Mouse (Mus musculus) thymus, postnatal 36 days (tissue): ENCODE results near the gene Elmsan1.

Source experiments
- DNase-seq, 2 experiments: peaks; one replicate each; pipeline ENCODE4 v3.0.0; 2022; ENCODE audit warnings: mixed read lengths in 2 of 2

Elmsan1 gene

DNA sequence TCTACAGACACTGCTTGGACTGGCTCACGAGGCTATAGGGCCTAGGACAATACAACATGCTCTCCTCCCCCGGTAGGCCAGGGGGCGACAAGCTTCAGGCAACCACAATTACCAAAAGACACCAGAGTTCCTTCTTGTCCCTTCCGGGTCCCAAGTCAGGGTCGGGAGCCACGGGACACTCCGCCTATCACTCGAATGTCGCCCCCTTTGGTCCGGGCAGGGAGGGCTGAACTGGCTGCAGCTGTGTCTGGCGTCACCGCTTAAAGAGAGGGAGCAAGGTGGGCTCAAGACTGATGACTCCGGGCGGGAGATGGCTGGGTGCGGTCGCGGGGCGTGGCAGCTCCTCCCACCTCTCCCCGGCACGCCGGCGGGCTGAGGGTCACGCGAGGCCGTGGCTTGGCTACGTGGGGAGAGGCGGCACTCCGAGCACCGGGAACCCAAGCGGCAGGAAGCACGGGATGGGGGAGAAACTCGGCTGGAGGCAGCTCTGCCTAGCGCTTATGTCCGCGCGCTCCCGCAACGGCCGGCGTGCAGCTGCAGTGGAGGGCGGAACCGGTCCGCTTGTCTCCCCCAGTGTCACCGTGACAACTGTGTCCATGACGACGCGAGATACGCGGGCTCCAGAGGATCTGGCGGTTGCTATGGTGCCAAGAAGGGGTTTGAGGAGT lies 70.6 kb downstream of the Elmsan1 start, which contains the start of gene Pnma1:
Gene Pnma1 (minus strand): TSS at position 536 of the 668 bp plus-strand sequence.
- DNase-seq: peak; percentile 50 to 73

DNA sequence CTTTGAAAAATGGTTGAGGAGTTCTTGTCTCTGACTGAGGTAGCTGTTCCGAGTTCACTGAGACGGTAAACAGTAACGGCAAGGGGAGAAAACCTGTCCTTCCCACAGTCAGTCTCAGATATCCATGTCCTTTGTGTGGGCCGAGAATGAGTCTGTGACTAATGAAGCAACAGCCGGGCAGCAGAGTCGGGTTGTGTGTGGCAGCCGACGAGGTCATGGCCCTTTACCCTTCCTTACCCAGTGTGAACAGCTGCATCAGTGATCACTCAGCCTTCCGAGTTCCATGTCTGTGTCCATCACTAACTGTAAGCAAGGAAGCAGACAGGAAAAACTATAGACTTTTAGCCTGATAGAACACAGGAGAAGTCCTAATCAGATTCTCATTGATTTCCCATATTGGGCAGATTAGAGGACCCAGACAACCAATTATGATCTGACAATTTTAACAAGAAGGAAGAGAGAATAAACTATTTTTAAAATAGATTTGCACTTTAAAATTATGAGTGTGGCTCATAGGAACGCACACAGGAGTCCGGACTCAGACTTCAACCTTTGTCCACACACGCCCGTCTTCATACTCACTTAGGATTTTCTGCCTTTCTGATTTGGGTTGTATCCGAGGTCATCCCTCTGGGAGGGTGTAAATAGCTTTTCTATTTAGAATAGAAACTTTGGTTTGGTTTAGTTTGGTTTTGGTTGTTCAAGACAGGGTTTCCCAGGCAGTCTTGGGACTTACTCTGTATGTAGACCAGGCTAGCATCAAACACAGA lies 76.2 kb downstream of the Elmsan1 start:
- DNase-seq: no peak

DNA sequence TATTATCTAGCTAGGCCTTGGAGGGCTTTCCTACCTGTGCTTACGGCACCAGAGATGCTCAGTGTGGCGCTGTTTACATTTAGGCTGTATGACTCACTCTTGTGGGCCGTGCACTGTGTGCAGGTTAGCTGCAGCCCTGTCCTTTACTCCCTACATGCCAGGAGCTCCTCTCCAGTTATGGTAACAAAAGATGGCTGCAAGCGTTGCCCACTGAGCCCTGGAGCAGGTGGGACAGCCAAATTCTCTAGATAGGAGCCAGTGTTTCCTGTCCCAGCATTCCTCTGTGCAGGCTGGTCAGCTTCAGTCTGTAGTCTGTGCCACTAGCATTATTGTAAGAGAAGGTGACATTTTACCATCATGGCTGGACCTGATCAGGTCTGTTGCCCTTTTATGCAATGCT lies 77.4 kb downstream of the Elmsan1 start:
- no peak for DNase-seq

DNA sequence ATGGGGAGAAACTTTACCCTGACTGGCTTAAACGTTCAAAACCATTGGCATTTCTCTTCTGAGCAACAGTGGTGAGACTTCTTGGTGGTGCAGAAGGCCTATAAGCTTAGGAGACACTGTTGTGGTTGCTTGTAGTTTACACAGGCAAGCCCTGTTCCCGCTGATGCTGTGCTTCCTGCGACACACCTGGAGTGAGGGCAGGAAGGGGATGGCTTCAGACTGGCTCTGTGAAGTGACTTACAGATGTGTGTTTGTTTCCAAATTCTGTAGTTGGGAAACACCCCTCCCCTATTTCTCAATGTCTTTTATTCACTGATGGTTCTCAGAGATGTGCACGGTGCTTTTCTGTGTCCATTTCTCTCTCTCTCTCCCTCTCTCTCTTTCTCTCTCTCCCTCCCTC lies 78.5 kb downstream of the Elmsan1 start:
- DNase-seq: no peak

DNA sequence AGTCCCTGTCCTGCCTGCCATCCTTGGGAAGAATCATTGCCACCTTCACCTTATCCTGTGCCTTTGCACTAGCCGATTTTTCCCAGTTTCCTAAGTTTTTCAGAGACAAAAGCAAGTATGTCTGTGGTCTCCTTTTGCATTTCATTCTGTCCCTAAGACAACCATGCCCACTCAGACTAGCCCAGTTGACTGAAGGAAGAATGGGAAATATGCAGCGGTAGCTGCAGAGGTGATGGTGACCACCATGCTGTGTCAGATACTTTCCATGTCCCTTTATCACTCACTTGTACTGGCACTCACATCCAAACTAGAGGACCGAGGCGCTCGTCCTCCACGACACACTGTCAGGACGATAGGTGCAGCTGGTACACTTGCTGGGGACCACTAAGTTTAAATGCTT lies 81.5 kb downstream of the Elmsan1 start:
- no peak for DNase-seq

DNA sequence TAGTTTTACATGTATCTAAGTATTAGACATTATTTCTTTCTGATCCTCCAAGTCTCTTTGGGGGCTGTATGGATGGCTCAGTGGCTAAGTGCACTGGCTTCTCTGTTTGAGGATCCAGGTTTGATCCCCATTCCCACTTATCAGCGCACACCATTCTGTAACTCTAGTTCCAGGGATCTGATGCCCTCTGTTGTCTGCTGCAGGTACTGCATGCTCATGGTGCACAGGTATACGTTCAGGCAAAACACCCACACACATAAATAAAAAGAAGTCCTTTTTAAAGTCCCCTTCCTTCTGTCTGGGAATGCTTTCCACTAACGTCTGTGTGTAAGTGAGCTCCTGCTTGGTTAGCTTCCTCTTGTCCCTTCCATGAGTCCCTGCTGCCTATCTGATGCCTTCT lies 86.4 kb downstream of the Elmsan1 start:
- peak in 1 of 2 experiments; percentile 41 for DNase-seq

DNA sequence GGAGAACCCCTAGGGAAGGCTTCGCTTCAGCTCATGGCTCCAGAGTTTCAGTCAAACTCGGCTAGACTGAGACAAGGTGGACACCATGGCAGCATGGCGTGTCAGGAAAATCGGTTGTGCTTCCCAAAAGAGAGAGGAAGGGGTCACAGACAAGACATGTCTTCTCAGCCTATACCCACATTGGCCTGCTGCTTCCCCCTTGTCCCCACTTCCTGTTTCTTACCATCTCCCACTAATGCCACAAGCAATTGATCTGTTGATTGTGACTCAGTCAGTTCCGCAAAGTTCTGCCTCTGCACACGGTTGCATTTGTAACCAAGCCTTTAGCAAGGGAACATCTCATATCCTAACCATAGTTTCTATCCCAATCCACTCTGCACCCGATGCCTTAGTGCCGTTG lies 88.8 kb downstream of the Elmsan1 start:
- DNase-seq: no peak

DNA sequence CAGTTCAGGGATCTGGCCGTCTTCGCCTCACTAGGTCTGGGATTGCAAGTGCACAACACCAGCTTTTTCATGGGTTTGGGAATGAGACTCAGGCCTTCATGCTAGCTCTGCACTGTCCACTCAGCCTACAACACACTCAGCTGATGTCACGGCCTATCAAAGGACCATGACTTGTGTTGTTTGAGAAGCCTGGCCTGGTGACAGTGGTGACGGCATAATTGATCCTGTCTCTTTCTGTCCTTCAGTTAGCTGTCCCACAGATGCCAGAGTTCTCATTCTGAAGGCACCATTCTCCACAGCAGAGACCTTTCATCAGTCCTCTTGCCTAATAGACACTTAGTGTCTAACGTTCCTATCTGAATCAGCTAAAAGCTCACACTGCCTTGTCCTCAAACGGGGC lies 90.1 kb downstream of the Elmsan1 start:
- no peak for DNase-seq

DNA sequence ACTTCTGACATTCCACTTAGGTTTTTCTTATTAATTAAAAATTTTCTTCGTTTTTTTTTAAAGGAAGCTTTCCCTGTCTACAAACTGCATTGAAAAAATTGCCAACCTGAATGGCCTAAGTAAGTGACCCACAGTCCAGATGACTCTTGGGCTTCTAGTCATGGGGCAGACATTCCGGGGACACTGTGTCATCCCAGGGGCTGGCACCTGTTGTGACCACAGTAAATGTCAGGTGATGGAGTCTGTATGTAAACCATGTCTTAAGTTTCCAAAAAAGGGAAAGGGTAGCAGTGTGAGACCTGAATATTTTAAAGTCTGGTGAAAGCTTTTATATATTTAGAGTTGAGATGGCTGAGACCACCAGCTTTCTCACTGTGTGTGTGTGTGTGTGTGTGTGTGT lies 91.8 kb downstream of the Elmsan1 start:
- no peak for DNase-seq

DNA sequence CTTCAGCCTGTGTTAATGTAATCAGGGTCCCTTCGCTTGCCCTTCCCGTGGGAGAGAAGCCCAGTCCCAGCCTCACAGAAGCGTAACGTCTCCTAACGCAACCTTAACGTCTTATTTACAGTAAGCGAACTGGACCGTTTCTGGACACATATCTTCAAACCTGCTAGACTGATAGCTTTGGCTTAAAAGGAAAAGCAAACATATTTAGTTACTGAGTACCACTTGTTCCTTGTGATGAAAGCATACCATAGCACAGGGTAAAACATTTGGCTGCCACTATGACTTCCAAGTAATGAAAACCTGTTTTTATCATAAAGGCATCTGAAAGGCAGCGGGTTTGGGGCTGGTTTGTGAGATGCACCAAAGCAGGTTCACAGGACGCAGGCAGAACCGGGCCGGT lies 92.8 kb downstream of the Elmsan1 start:
- DNase-seq: no peak

DNA sequence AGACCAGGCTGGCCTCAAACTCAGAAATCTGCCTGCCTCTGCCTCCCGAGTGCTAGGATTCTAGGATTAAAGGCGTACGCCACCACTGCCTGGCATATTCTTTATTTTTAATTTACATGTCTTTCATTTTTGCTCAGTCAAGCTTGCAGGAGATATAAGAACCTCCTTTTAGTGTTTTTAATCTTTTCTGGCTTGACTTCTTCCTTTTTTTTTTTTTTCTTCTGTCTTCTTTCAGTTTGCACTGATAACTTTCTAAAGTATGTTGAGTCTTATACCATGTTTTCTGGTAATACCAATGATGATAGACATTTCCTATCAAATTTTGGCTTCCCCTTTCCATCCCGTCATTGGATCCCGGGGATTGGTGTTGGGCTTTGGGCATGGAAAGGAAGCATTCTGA lies 99.1 kb downstream of the Elmsan1 start:
- no peak for DNase-seq

DNA sequence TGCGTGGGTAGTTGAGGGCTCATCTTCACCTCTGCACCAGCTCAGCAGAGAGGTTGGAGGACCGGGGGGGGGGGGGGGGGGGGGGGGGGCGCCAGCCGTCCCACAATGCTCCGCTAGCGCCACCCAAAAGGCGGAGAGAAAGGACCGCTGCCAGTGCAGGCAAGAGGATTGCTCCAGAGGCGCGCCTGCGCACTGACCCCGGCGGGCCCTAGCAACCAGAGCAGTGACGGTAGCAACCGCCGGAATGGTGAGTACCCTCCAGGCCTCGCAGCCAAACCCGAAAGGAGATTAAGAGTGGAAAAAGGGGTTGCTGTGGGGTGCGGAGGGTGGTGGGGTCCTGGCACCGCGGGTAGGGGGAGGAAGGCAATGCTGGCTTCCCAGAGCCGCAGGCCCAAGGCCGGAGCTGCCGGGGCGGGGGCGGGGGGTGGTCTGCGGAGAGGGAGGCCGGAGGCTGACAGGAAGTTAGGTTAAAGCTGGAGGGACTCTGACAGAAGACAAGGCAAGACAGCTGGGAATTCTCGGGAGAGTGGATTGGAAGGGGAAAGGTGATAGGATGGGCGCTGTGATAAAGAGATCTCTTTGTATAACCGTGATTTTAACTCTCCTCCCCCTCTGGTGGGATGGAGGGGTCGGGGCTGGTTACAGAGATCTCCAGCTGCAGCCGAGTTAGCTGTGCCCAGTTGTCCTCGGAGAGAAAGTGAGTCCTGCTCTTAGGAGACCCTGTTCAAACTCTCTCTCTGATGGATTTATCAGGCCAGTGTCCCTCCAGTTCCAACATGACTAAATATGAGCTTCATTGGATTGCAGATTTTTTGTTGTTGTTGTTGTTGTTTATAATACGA lies 104.3 kb downstream of the Elmsan1 start, which contains the start of gene Dnal1:
Gene Dnal1 (plus strand): TSS at position 214 of the 842 bp plus-strand sequence.
- peak; percentile 79 to 87 for DNase-seq

DNA sequence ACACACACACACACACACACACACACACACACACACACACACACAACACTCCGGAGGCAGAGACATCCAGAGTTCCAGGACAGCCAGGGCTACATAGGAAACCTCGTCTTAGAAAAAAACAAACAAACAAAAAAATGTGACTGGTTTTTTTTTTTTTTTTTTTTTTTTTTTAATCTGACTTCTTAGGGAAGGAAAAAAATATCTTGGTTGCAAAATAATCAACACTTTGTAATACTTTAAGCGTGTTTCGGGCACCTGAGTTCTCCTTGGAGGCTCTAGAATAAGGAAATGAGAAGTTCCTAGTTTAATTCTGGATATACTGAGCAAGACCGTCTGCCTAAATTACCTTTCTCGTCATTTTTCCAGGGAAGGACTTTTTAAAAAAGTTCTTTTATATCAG lies 105.0 kb downstream of the Elmsan1 start:
- DNase-seq: no peak

DNA sequence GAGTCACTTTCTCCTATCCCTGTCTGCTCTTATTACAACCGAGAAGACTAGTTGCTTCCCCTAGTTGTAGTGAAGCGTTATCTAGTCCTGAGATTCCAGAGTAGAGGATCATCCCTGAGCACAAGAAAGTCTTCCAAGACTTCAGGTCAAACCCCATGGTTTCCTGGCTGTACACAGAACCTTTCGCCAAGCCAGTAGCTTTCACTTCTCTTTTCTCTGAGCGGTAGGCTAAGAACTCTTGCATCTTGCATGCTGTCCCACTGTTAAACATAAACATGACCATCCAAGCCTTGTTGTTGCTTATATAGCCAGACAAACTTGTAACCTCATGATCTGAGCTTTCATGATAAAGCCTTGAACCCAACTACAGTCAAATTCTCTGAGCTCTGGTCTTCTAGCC lies 107.9 kb downstream of the Elmsan1 start:
- DNase-seq: no peak

DNA sequence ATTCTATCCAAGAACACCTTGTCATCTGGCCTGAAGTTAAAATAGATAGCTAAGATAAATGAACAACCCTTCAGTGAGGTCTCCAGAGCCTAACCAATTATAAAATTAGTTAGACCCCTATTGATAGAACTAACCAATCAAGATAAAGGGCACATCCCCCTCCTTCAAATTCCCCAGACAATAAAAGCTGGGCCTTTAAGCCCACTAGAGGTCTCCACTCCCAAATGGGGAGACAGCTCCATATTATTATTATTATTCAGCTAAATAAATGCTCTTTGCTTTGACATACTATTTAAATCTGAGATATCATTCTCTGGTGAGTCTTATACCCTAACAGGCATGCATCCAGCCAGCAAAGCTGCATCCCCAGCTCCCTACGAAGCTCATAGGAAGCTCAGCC lies 108.8 kb downstream of the Elmsan1 start:
- DNase-seq: no peak

DNA sequence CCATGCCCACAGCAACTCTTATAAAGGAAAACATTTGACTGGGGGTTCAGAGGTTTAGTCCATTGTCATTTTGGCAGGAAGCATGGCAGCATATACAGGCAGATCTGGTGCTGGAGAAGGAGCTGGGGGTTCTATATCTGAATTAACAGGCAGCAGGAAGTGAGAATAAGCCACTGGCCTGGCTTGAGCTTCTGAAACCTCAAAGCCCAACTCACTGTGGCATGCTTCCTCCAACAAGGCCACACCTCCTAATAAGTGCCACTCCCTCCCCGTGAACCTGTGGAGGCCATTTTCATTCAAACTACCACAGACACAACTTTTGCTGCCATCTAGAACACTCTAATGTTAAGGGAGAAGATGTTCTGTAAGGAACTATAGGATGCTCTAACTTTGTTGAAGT lies 111.0 kb downstream of the Elmsan1 start:
- DNase-seq: no peak

DNA sequence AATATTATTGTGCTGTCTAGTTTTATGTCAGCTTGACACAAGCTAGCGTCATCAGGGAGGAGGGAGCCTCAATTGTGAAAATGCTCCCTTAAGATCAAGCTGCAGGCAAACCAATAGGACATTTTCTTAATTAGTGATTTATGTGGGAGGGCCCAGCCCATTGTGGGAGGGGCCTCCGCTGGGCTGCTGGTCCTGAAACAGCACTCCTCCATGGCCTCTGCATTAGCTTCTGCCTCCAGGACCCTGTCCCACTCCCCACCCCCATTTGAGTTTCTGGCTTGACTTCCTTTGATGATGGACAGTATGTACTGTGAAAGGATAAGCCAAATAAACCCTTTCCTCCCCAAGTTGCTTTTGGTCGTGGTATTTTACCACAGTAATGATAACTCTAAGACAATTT lies 111.7 kb downstream of the Elmsan1 start:
- no peak for DNase-seq

DNA sequence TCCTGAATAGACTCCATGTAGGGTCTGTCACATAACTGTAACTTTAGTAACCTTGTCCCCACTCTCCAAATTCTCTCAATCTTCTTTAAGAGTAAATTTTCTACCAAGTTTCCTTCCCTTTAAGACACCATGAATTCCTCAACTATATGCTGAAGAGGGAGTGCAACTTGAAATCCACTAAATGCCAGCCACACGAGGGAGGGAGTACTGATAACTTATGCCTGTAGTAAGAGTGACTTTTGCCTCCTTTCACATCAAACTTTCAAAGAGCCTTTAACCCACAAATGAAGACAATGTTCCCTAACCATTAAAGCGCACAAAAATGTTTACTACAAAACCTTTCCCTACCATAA lies 117.2 kb downstream of the Elmsan1 start:
- no peak for DNase-seq

DNA sequence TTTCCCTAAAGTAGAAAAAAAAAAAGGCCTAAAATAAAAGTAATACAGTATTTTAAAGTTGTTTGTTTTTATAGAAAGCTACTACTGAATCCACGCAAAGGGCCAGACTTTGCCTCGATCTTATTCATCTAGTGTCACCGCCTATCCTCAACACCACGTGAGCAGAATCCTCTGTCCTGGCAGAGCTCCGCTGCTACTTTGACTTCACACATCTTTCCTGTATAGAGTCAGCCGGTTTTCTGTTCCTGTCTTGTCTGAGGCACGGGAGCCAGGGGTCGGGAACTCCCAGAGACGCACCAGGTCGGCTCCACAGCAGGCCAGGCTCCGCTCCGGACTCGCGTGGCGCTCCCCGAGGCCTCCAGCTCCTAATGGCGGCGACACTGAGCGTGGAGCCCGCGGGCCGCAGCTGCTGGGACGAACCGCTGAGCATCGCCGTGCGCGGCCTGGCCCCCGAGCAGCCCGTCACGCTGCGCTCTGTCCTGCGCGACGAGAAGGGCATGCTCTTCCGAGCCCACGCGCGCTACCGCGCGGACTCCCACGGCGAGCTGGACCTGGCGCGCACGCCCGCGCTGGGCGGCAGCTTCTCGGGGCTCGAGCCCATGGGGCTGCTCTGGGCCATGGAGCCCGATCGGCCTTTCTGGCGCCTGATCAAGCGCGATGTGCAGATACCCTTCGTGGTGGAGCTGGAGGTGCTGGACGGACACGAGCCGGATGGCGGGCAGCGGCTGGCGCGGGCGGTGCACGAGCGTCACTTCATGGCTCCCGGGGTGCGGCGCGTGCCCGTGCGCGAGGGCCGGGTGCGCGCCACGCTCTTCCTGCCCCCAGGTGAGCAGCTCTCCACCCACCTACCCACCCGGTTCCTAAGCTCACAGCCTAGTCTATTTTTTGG lies 117.8 kb downstream of the Elmsan1 start, which contains the start of gene Acot6:
Gene Acot6 (plus strand): TSS at position 51 of the 889 bp plus-strand sequence.
- peak; percentile 29 to 41 for DNase-seq

DNA sequence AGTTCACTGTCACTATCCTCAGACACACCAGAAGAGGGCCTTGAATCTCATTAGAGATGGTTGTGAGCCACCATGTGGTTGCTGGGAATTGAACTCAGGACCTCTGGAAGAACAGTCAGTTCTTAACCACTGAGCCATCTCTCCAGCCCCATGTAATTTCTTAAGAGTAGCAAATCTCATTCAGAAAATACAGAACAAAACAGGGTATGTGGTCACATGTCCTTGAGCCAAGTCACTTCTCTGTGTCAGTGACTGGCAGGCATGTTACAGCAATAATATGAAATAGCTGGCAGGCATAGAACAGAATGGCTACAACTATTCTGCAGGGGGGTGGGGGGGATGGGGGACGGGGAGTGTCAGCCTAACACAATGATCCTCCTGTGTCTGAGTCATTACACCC lies 118.6 kb downstream of the Elmsan1 start:
- no peak for DNase-seq

DNA sequence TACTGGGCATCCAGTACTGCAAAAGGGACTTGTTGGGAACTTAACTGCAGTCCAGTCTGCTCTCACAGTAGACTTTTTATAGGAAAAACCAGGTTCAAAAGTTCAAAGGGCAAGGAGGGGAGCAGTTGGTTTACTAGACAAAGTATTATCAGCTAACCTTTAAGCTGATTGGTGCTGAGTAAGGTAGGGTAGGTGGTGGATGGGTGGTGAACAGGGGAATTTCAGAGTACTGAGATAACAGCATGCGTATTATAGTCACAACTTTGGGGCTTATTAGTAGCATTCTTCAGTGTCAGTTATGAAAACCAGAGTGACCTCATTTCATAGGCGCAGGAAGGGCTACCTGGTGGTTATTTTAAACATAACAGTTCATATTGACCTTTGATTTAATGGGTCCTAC lies 119.1 kb downstream of the Elmsan1 start:
- DNase-seq: no peak
